Mouse (Mus musculus) left cerebral cortex, adult 8-10 months (tissue): ENCODE measurements around the gene Ankrd13c. TPM values are rescaled to one million over a fixed set of nuclear protein-coding genes. Genes with fewer than 3 reads are reported as not detected.
"Not testable (repeated sequence)": the region's sequence is repeated elsewhere in the genome, so short reads cannot be mapped to it uniquely, and the experiment has no call there.

Experiments used
- DNase-seq, 2 experiments: peaks; one replicate each; pipeline ENCODE4 v3.0.0; 2022; ENCODE audit warnings: low spot score in 2 of 2
- total RNA-seq, 4 experiments: library from RNA; stranded (reverse); gene quantifications; 2 replicates each; pipeline ENCODE4 v1.2.4; 2022

Ankrd13c gene
- total RNA-seq, result 10 to 100 TPM; 79.1 to 86.6 (median 84.7) TPM

DNA sequence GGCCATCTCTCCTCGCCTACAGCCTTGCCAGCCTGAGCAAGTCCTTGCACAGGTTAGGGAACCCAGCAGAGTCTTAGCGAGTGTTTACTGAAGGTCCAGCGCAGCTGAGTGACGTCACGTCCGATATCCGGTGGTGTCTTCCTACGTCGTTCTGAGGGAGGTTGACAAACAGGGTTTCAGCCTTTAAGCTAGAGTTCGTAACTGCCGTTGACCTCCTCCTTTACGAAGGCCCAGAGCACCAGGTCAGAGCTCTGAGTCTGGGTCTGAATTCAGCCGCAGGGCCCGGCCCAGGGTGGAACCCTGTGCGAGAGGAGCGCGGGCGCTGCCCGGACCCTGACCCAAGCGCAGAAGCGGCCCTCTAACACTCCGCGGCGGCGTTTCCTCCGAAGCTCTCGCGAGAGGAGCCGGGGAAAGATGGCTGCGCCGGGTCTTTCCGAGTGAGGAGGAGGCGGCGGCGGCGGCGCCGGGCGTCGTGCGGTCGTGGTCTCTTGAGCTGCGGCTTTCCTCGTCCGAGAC lies at the start of gene Ankrd13c:
Ankrd13c (plus strand) TSS at position 397 of the 516 bp plus-strand sequence.
- peak; percentile 87 to 88 for DNase-seq

DNA sequence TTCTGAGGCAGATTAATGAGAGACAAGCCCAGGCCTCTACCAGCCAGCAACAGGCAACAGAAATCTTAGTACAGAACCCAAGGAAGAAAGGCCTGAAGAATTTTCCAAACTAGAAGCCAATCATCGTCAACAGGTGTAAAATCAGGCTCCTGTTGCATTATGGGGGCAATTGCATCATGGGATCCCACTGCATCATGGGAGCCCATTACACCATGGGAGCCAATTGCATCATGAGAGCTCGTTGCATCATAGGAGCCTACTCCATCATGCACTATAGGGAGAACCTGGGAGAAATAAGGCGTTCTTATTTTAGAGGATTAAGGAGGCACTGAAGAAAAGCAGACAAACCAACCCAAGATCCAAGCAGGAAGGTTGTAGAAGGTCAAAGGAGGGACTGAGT lies 49.4 kb upstream of the Ankrd13c start:
- no peak for DNase-seq

DNA sequence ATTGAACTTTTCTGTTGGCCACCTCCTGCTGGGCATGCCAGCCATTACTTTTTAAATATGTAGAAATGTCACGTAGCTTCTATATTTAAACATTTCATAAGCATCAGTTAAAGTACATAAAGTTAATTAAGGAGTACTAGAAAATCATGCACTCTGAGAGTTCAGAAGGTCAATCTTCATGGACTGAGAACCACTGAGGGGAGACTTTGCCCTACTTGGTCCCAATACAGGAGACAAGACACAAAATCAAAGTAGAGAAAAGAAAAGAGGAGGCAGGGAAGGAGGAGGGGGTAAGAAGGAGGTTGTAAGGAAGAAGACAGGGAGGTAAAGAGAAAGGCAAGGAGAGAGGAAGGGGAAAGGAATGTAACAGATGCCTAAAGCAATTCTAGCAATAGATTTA lies 47.1 kb upstream of the Ankrd13c start:
- DNase-seq, result no peak

- no peak for DNase-seq
These were observed 45.3 kb upstream of the Ankrd13c start for GRCm38 (mm10) chr3:157901721-157902120.

GRCm38 (mm10) chr3:157908166-157908565 lies 38.9 kb upstream of the Ankrd13c start:
- no peak for DNase-seq

DNA sequence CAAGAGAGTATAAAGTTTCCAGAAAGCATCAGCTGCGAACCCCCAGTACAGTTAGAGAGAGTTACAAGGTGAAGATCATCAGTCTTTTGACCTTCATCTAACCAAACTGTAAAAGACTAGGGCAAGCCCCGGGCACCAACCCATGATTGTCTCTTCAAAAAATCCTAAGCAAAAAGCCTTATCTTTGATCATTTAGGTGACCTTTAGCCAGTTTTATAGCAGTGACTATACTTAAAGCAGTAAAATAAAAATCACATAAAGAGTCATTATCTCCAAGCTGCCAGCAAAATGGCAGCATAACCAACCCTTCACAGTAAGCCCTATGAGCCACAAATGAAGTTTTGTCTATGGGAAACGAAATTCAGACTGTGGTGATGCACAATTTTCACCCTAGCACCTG lies 36.8 kb upstream of the Ankrd13c start:
- DNase-seq, result no peak

DNA sequence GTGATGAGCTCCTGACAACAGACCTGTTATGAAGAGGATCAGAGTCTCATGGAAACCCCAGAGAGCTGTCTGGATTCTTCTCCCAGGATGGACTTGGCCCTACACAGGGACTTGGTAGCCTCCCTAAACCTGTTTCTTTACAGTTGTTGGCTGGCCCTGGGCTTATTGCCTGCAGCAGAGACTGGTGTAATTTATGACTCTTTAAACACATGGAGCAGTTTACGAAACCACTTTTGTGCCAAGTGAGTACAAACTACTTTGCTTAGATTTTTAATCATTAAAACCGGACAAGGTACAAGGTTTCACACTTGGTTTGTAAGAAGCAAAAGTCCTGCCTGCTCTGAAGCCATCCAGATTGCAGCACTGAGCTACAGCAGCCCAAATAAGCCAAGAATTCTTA lies 34.9 kb upstream of the Ankrd13c start:
- no peak for DNase-seq

- DNase-seq, result no peak
These were observed 30.7 kb upstream of the Ankrd13c start for GRCm38 (mm10) chr3:157916336-157916735.

DNA sequence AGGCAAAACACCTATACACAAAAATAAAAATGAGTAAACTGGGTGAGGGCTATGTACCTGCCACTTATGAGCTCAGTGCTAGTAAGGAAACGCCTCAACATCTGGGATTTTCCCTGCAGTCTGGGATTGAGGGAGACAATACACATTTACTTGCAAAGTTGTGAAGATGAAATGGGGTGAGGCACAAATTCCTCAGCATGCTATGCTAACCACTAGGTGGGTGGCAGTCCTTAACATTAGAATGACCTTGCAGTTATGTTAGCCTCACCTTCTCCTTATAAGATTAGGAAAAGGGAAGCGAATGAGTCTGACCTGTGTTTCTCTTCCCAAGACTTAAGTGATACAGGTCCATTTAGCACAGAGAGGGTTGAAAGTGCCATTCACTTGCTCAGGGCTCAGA lies 25.7 kb upstream of the Ankrd13c start:
- no peak for DNase-seq

GRCm38 (mm10) chr3:157923268-157923835 lies 23.7 kb upstream of the Ankrd13c start:
- no peak for DNase-seq

DNA sequence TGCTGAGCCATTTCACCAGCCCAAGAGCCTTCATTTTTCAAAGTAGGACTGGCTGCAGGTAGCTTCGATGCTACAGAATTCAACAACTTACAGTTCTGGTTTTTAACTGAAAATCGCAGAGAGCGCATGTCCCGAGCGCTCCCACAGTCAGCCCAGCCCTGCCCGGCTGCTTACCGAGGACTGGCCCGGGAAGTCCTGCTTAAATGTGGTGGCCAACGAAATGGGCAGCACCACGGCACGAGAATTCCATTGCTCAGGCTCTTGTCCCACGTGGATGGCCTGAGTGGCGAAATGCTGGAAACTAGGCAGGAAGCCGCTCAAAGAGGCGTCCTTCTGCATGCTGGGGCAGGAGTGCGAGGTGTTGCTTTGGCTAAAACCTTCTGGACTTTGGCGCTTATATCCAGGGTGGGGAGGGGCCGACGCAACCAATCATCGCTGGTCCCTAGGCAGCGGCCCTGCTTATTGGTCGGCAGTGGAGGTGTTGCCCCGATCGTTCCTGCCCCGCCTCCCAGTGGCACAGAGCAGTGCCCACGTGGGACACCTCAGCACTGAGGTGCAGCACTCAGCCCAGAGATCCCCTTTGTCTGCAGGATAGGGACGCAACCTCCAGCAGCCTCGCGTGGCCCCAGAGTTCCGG lies 22.2 kb upstream of the Ankrd13c start, which contains the start of gene Cth:
Cth (minus strand) TSS at position 386 of the 637 bp plus-strand sequence.
- peak; percentile 66 to 87 for DNase-seq

GRCm38 (mm10) chr3:157925706-157926510 lies 21.1 kb upstream of the Ankrd13c start:
- no peak for DNase-seq

GRCm38 (mm10) chr3:157926761-157927160 lies 20.3 kb upstream of the Ankrd13c start:
- DNase-seq, result no peak

DNA sequence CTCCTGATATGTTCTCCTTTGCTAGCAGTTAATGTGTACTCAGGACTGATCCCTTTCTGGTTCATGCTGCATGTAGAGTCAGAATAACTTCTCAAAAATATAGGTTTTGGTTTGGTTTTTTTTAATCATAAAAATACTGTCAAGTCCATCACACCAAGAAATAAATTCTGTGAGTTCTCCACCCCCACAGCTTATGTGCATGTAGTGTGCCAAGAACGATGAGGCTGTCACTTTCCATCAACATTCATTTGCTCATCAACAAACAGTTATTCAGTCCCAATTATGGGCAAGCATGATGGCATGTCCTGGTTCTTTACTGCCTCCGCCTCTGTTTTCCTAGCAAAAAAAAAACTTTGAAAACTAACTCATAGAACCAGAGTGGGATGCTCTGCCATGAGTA lies 18.3 kb upstream of the Ankrd13c start:
- DNase-seq, result no peak

GRCm38 (mm10) chr3:157929417-157929816 lies 17.6 kb upstream of the Ankrd13c start:
- DNase-seq, result no peak

- no peak for DNase-seq
These were observed 15.4 kb upstream of the Ankrd13c start for GRCm38 (mm10) chr3:157931592-157931991.

GRCm38 (mm10) chr3:157932074-157932473 lies 15.0 kb upstream of the Ankrd13c start:
- DNase-seq, result no peak

DNA sequence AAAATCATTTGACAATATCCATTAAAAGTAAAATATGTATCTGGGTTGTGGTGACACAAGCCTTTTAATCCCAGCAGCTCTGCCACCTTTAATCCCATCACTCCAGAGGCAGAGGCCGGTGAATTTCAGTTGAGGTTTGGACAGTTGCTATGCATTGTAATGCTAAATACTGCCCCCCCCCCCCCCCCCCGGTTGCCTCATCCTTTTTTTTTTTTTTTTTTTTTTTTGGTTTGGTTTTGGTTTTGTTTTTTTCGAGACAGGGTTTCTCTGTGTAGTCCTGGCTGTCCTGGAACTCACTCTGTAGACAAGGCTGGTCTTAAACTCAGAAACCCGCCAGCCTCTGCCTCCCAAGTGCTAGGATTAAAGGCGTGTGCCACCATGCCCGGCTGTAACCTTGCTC lies 13.8 kb upstream of the Ankrd13c start:
- not testable (repeated sequence) for DNase-seq

DNA sequence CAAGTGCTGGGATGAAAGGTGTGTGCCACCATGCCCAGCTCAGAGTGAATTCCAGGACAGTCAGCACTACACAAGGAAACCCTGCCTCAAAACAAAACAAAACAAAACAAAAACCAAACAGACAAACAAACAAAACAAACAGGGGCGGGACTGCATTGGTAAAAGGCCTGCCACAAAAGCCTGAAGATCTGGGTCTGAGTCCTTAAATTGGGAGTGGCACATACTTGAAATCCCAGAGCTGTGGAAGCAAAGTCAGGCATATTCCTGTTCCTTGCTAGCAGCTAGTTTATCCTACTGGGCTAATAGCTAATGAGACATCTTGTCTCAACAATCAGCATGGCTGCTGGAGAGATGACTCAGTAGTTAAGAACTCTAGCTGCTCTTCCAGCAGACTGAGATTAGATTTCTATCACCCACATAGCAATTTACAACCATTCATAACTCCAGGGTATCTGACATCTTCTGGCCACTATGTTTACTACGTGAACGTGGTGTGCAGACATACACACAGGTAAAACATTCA lies 12.7 kb upstream of the Ankrd13c start:
- no peak for DNase-seq

- DNase-seq, result no peak
These were observed 8.5 kb upstream of the Ankrd13c start for GRCm38 (mm10) chr3:157938585-157938984.

- DNase-seq, result peak in 1 of 2 experiments; percentile 15
These were observed 593 bp downstream of the Ankrd13c start for GRCm38 (mm10) chr3:157947383-157948280.
